Mouse (Mus musculus) midbrain, embryonic 15.5 days (tissue): ENCODE data around the gene Csmd2. TPM values are rescaled to one million over a fixed set of nuclear protein-coding genes. Genes with fewer than 3 reads are reported as not detected.
A peak's percentile ranks its signal among the peaks of the same experiment; 100 is the strongest.

Experiments
- ATAC-seq: fragments of 200-750 bp; cut with Nextera tagmentation; replicated peaks from 2 replicates; pipeline ENCODE4 v1.8.0; 2017; ENCODE audit warnings: moderate TSS enrichment
- H3K27ac ChIP-seq: fragments of 300-500 bp; sonication (generic); 2 replicates; pipeline ENCODE4 v1.5.1; 2015; ENCODE audit warnings: mild to moderate bottlenecking, inconsistent platforms
- H3K27me3 ChIP-seq: fragments of 300-500 bp; sonication (generic); replicated peaks from 2 replicates; pipeline ENCODE4 v1.6.1; 2015; ENCODE audit warnings: inconsistent platforms
- H3K36me3 ChIP-seq: fragments of 300-500 bp; sonication (generic); replicated peaks from 2 replicates; pipeline ENCODE4 v1.6.1; 2015; ENCODE audit warnings: inconsistent platforms
- H3K4me1 ChIP-seq: fragments of 300-500 bp; sonication (generic); 2 replicates; pipeline ENCODE4 v1.6.1; 2015; ENCODE audit warnings: inconsistent platforms
- H3K4me2 ChIP-seq: fragments of 300-500 bp; sonication (generic); 2 replicates; pipeline ENCODE4 v1.6.1; 2015; ENCODE audit warnings: inconsistent platforms, mild to moderate bottlenecking, moderate library complexity
- H3K4me3 ChIP-seq: fragments of 300-500 bp; sonication (generic); 2 replicates; pipeline ENCODE4 v1.5.1; 2015; ENCODE audit warnings: mild to moderate bottlenecking, inconsistent platforms
- H3K9ac ChIP-seq: fragments of 300-500 bp; sonication (generic); 2 replicates; pipeline ENCODE4 v1.6.1; 2015; ENCODE audit warnings: mild to moderate bottlenecking, inconsistent platforms
- H3K9me3 ChIP-seq: fragments of 300-500 bp; sonication (generic); 2 replicates; pipeline ENCODE4 v1.6.1; 2016; ENCODE audit warnings: inconsistent platforms
- WGBS: fragments of 180-500 bp; shearing (Covaris S2); methylation state at CpG from one replicate; pipeline ENCODE4 v1.1.7; 2015; ENCODE audit warnings: mixed read lengths; 5-methylcytosine and 5-hydroxymethylcytosine counted together
- polyA plus RNA-seq: library from polyadenylated mRNA; unstranded; fragments of >200 nt; fragmentation: Nextera tagmentation; extraction: Ambion mirVana; gene quantifications from 2 replicates; pipeline ENCODE4 v1.2.1, GENCODE M21; 2015

Gene Csmd2
- polyA plus RNA-seq, 1 experiment from 2014 or later, result 15.1 TPM

DNA sequence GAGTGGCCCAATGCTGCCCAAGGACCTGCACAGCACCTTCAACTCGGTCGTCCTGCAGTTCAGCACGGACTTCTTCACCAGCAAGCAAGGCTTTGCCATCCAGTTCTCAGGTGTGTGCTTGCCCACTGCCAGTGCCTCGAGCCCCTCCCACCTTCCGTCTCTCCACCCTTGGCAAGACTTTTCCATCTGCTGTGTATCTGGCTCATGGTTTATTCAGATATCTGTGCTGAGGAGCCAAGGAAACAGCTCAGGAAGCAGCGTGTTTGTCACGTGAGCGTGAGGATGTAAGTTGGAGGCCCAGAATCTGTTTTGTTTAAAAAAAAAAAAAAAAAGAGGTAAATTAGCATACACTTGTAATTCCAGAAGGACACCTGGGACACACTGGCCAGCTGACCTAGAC, 455.1 kb downstream of the Csmd2 start:
- WGBS, result 68% methylated on average over 8 of the region's 8 CpGs
- H3K4me1 ChIP-seq, result peaks cover 16% of the 10 kb centered on the region
- no peak overlapping the region for H3K4me3 ChIP-seq
- no peak overlapping the region for H3K27ac ChIP-seq
- H3K9ac ChIP-seq, result no peak overlapping the region
- H3K36me3 ChIP-seq, result no peaks in the 10 kb centered on the region
- no peak overlapping the region for H3K4me2 ChIP-seq
- no peaks in the 10 kb centered on the region for H3K27me3 ChIP-seq
- no peaks in the 10 kb centered on the region for H3K9me3 ChIP-seq
- no peak for ATAC-seq

DNA sequence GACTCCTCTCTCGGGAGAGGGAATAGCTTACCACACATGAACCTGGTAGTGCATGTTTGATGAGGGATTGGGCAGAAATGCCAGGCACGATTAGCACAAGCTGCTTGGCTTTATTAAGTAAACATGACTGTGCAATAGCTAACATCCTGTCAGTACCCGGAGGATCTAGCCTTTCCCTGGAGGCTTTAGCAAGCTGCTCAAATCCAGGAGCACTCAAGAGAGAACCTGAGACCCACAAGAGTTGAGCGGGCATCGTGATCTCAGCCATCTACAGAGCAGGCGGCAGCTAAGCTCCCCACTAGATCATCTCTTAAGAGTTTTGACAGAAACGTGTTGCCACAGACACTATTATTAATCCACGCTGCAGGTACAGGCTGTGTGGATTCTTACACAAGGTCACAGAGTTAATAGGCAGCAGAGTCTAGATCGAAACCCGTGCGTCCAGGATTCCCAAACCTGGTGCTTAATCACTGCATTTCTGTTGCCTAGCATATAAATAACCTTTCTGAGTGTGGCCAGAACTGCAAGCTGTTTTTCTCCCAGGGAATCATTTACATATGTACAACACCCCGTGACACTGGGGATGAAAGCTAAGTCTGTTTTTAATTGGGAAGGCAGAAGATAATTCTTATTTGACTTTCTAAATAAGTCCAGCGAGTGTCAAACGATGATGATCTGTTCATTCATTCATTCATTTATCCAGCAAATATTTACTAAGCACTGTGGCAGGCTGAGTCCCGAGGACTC, 458.0 kb downstream of the Csmd2 start:
- Histone ChIP-seq H3K27me3 (no peaks in the 10 kb centered on the region), H3K4me1 (peaks cover 20% of the 10 kb centered on the region), H3K4me2 (no peak overlapping the region), H3K36me3 (no peaks in the 10 kb centered on the region), H3K4me3 (no peak overlapping the region), H3K27ac (peak overlapping the region; percentile 27; the same call in 1 of the 2 replicates), H3K9me3 (no peaks in the 10 kb centered on the region), H3K9ac (no peak overlapping the region)
- WGBS, result 31% methylated on average over 15 of the region's 15 CpGs
- ATAC-seq, result no peak

DNA sequence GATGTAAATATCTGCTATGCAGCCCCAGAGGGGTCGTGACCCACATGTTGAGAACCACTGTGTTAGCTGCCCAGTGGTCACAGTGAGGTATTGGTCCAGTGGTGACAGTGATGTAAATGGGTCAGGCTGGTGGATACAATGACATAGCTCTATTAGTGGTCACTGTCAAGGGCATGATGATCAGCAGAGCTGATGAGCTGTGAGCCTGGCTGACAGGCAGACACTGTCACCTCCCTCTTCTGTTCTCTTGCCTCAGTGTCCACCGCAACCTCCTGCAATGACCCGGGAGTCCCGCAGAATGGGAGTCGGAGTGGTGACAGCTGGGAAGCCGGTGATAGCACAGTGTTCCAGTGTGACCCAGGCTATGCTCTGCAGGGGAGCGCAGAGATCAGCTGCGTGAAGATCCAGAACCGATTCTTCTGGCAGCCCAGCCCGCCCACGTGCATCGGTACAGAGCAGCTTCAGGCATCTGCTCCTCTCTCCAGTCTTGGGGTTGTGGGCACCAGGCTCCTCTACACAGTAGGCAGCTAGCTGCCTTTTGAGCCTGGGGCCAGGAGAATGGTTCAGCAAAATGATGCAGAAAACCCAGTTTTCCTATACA, 461.3 kb downstream of the Csmd2 start:
- Histone ChIP-seq H3K27ac (no peak overlapping the region), H3K9me3 (no peaks in the 10 kb centered on the region), H3K4me1 (peaks cover 25% of the 10 kb centered on the region), H3K36me3 (peaks cover 3% of the 10 kb centered on the region; the same call in 1 of the 2 replicates), H3K9ac (no peak overlapping the region), H3K4me2 (no peak overlapping the region), H3K27me3 (no peaks in the 10 kb centered on the region), H3K4me3 (no peak overlapping the region)
- ATAC-seq, result no peak
- WGBS, result 72% methylated on average over 12 of the region's 12 CpGs

DNA sequence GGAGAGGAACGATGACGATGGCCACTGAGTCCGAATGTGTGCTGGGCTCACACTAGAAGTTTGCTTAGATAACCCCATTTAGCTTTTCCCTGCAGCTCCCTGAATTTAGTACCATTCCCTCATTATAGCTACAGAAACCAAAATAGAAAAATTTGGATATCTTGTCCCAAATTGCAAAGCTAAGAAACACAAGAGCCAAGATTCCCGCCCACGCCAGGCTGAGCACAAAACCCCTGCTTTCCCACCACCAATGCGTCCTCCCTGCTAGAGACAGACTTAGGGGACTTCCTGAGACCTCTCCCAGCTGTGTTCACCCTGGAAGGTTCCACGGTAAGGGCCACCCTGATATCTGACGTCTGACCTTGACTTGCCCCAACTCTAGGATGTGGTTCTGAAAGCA, 462.5 kb downstream of the Csmd2 start:
- H3K4me3 ChIP-seq, result no peak overlapping the region
- no peaks in the 10 kb centered on the region for H3K9me3 ChIP-seq
- peaks cover 3% of the 10 kb centered on the region; the same call in 1 of the 2 replicates for H3K36me3 ChIP-seq
- no peak overlapping the region for H3K9ac ChIP-seq
- peaks cover 21% of the 10 kb centered on the region for H3K4me1 ChIP-seq
- WGBS, result 92% methylated on average over 8 of the region's 8 CpGs
- no peak for ATAC-seq
- H3K4me2 ChIP-seq, result no peak overlapping the region
- 0 out of 2 replicates have a peak overlapping the region, but pooled peaks have one; percentile 68 for H3K27ac ChIP-seq
- H3K27me3 ChIP-seq, result no peaks in the 10 kb centered on the region

DNA sequence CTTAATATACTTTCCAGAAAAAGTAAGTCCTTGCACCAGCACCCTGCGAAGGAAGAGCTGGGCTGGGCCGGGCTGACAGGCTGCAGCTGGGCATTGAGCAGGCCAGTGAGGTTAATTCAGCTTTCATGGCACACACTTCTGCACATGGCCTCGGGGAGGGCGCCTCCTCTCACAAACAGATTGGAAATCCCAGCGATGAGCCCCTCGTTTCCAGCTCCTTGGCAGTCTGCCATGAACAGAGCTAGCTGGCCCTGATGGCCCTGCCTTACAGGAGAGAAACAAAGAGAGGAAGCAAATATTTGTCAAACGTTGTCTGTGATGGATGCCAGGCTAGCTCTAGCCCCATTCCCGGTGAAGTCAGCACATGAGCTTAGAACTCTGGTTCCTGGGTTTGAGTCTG, 463.3 kb downstream of the Csmd2 start:
- Histone ChIP-seq H3K27ac (peak overlapping the region; percentile 68), H3K9ac (no peak overlapping the region), H3K4me2 (no peak overlapping the region), H3K36me3 (peaks cover 3% of the 10 kb centered on the region; the same call in 1 of the 2 replicates), H3K9me3 (no peaks in the 10 kb centered on the region), H3K27me3 (no peaks in the 10 kb centered on the region), H3K4me1 (peaks cover 12% of the 10 kb centered on the region), H3K4me3 (no peak overlapping the region)
- peak; percentile 89 for ATAC-seq
- 17% methylated on average over 8 of the region's 8 CpGs for WGBS

DNA sequence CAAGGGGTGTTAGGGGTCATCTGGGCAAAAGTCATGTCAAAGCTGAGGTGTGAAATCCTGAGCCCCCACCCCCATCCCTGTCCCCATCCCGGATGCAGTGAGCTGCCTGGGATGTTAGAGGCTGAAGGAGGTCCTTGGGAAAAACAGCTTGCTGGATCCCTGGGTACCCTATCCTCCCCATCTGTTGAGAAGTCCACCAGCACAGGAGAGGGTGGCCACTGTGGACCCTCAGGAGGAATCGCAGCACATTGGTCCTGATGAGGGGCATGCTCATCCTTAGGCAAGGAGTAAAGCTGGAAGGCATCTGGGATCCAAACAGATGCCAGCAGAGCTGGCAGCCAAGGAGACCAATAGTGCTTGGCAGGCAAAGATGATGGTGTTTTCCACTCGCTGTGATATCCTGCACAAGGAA, 463.7 kb downstream of the Csmd2 start:
- H3K9ac ChIP-seq, result no peak overlapping the region
- WGBS, result 67% methylated on average over 3 of the region's 3 CpGs
- no peaks in the 10 kb centered on the region for H3K27me3 ChIP-seq
- H3K4me3 ChIP-seq, result no peak overlapping the region
- peak overlapping the region; percentile 68 for H3K27ac ChIP-seq
- ATAC-seq, result no peak; the same call in 1 of the 2 replicates
- H3K4me1 ChIP-seq, result peaks cover 12% of the 10 kb centered on the region
- H3K36me3 ChIP-seq, result peaks cover 3% of the 10 kb centered on the region; the same call in 1 of the 2 replicates
- H3K9me3 ChIP-seq, result no peaks in the 10 kb centered on the region
- no peak overlapping the region for H3K4me2 ChIP-seq

DNA sequence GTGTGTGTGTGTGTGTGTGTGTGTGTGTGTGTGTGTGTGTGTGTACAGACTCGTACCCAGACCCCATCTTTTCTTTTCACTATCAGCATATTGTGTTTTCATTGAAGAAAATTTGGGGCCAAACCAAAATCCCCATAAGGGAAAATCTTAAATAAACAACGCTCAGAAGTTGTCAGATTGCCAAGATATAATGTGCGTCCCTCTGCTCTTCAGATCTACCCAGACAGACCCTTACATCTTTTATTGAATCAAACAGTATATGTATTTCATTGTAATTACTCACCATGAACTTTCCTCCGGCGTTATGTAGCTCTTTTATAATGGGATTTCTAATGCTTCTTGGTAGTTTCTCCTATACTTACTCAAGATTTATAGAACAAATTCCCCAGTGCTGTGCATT, 479.1 kb downstream of the Csmd2 start:
- no peak overlapping the region for H3K4me2 ChIP-seq
- WGBS, result 90% methylated on average over 5 of the region's 5 CpGs

DNA sequence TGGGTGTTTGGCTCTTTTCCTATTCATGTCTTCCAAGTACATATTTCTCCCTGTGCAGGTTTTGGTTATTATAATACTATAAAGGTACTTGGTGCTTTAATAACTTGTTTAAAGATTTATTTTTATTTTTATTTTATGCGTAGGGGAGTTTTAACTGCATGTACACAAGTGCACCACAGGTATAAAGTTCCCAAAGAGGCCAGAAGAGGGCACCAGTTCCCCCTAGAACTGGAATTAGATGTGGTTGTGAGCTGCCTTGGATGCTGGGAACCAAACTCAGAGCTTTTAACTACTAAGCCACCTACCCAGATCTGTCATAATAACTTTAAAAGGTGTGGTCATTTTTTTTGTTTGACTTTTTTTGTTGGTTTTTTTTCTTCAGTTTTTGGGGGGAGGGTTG, 480.4 kb downstream of the Csmd2 start:
- Histone ChIP-seq H3K36me3 (peaks cover 15% of the 10 kb centered on the region; the same call in 1 of the 2 replicates), H3K27me3 (no peaks in the 10 kb centered on the region), H3K9me3 (no peaks in the 10 kb centered on the region), H3K4me1 (no peaks in the 10 kb centered on the region), H3K4me3 (no peak overlapping the region), H3K4me2 (no peak overlapping the region), H3K27ac (no peak overlapping the region), H3K9ac (no peak overlapping the region)
- 92% methylated on average over 1 of the region's 1 CpGs for WGBS
- no peak for ATAC-seq

More for the DNA sequence above, 479.1 kb downstream of the Csmd2 start:
- Histone ChIP-seq H3K36me3 (peaks cover 23% of the 10 kb centered on the region; the same call in 1 of the 2 replicates), H3K9me3 (no peaks in the 10 kb centered on the region), H3K4me1 (no peaks in the 10 kb centered on the region), H3K4me3 (no peak overlapping the region), H3K27me3 (no peaks in the 10 kb centered on the region), H3K9ac (no peak overlapping the region), H3K27ac (no peak overlapping the region)
- ATAC-seq, result no peak

DNA sequence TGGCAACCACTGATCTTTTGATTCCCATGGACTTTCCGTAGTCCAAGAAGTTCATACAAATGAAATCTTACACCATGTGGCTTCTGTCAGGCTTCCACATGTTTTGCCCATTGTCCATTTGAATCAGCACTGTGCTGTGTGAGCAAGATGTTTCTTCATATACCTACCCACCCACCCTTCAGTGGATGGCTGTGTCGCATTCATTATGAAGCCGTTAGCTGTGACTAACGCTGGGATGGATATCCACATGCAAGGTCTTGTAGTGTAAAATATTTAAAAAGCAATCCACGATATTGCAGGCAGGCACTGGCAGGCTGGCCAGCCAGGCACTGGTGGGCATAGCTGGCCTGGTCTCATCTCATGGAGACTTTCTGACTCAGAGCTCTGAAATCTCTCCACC, 488.6 kb downstream of the Csmd2 start:
- Histone ChIP-seq H3K9ac (no peak overlapping the region), H3K4me3 (no peak overlapping the region), H3K36me3 (peaks cover 5% of the 10 kb centered on the region), H3K27me3 (no peaks in the 10 kb centered on the region), H3K9me3 (no peaks in the 10 kb centered on the region), H3K4me2 (no peak overlapping the region), H3K4me1 (no peaks in the 10 kb centered on the region), H3K27ac (no peak overlapping the region)
- WGBS, result 68% methylated on average over 5 of the region's 5 CpGs
- no peak for ATAC-seq

DNA sequence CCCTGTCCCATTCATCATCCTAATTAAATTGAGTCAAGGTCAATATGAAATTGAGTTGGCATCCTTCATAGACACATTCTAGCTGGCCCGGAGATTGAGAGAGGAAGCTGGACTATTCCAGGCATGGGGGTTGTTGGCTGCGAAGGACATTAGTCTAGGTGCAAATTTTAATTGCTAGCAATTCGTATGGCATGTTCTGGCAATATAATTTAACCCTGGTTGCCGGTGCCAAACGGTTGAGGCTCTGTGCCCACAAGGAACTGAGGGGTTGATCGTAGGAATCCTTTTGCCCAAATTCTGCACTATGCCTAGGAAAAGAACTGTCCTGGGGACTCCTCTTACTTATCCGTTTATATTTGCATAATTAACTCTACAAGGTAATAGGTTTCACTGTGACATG, 496.2 kb downstream of the Csmd2 start:
- Histone ChIP-seq H3K4me1 (no peaks in the 10 kb centered on the region), H3K9me3 (no peaks in the 10 kb centered on the region), H3K9ac (no peak overlapping the region), H3K27ac (no peak overlapping the region), H3K4me2 (no peak overlapping the region), H3K36me3 (peaks cover 10% of the 10 kb centered on the region; the same call in 1 of the 2 replicates), H3K4me3 (no peak overlapping the region), H3K27me3 (no peaks in the 10 kb centered on the region)
- ATAC-seq, result no peak
- 84% methylated on average over 7 of the region's 7 CpGs for WGBS

DNA sequence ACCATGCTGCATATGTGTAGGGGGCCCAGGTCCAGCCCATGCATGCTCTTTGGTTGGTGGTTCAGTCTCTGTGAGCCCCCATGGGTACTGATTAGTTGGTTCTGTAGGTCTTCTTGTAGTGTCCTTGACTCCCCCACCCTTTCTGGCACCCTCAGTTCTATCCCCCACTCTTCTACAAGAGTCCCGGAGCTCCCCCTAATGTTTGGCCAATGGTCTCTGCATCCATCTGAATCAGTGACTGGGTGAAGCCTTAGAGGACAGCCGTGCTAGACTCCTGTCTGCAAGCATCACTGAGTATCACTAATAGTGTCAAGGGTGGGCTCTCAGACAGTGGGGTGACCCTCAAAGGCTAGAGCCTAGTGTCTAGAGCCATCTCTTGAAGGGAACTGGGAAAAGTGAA, 497.0 kb downstream of the Csmd2 start:
- Histone ChIP-seq H3K9me3 (no peaks in the 10 kb centered on the region), H3K36me3 (peaks cover 10% of the 10 kb centered on the region; the same call in 1 of the 2 replicates), H3K9ac (no peak overlapping the region), H3K4me3 (no peak overlapping the region), H3K4me2 (no peak overlapping the region), H3K27ac (no peak overlapping the region), H3K27me3 (no peaks in the 10 kb centered on the region), H3K4me1 (no peaks in the 10 kb centered on the region)
- ATAC-seq, result no peak
- WGBS, result 80% methylated on average over 2 of the region's 2 CpGs

DNA sequence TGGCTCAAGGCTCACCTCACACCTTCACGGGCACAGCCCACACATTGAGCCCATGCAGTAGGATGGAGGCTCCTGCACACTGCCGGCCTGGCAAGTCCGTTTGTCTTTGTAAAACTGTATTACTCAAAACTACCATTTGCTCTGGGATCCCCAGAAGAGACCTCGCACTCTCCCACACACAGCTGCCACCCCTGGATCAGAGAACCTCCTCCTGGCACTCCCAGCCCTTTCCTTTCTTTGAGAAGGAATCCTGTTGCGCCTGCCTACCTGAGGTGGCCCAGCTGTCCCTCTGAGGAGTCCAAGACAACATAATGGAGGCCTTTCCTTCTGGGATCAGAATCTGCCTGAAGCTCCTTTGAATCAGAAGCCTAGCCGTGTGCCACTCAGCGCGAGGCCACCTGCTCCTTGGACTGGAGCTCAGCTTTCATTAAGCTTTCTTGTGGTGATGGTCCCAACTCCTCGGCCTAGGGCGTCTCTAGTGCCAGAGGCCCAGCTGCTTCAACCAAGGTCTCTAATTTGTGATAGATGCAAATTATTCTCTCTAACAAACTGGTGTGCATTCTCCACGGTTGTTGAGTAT, 502.0 kb downstream of the Csmd2 start:
- Histone ChIP-seq H3K9ac (no peak overlapping the region), H3K27me3 (no peaks in the 10 kb centered on the region), H3K4me1 (0 out of 2 replicates have a peak, but pooled peaks cover 4% of the 10 kb centered on the region), H3K4me3 (no peak overlapping the region), H3K9me3 (no peaks in the 10 kb centered on the region), H3K4me2 (no peak overlapping the region), H3K27ac (no peak overlapping the region), H3K36me3 (peaks cover 6% of the 10 kb centered on the region; the same call in 1 of the 2 replicates)
- 68% methylated on average over 11 of the region's 11 CpGs for WGBS
- ATAC-seq, result no peak
